Mouse (Mus musculus) neural tube, embryonic 12.5 days (tissue): Measurements from ENCODE around the gene Ppp1r14b. TPM values are rescaled to one million over a fixed set of nuclear protein-coding genes. Genes with fewer than 3 reads are reported as not detected.

Experiments
- ATAC-seq: fragments of 200-750 bp; cut with Nextera tagmentation; 2 replicates; pipeline ENCODE4 v1.8.0; 2017; ENCODE audit warnings: low read depth, mild to moderate bottlenecking, moderate TSS enrichment, moderate library complexity; ENCODE audit not compliant: low FRiP score
- H3K27ac ChIP-seq: fragments of 300-500 bp; sonication (generic); 2 replicates; pipeline ENCODE4 v1.5.1; 2016
- H3K27me3 ChIP-seq: fragments of 300-500 bp; sonication (generic); replicated peaks from 2 replicates; pipeline ENCODE4 v1.6.1; 2016; ENCODE audit warnings: mild to moderate bottlenecking
- H3K36me3 ChIP-seq: fragments of 300-500 bp; sonication (generic); 2 replicates; pipeline ENCODE4 v1.6.1; 2016; ENCODE audit warnings: mild to moderate bottlenecking
- H3K4me1 ChIP-seq: fragments of 300-500 bp; sonication (generic); 2 replicates; pipeline ENCODE4 v1.6.1; 2016
- H3K4me2 ChIP-seq: fragments of 300-500 bp; sonication (generic); replicated peaks from 2 replicates; pipeline ENCODE4 v1.6.1; 2016; ENCODE audit warnings: mild to moderate bottlenecking
- H3K4me3 ChIP-seq: fragments of 300-500 bp; sonication (generic); 2 replicates; pipeline ENCODE4 v1.5.1; 2016
- H3K9ac ChIP-seq: fragments of 300-500 bp; sonication (generic); 2 replicates; pipeline ENCODE4 v1.6.1; 2016; ENCODE audit warnings: mild to moderate bottlenecking
- H3K9me3 ChIP-seq: fragments of 300-500 bp; sonication (generic); 2 replicates; pipeline ENCODE4 v1.6.1; 2016; ENCODE audit warnings: mild to moderate bottlenecking
- WGBS: fragments of 180-500 bp; shearing (Covaris S2); methylation state at CpG from one replicate; pipeline ENCODE4 v1.1.7; 2016; 5-methylcytosine and 5-hydroxymethylcytosine counted together
- polyA plus RNA-seq: library from polyadenylated mRNA; unstranded; fragments of >200 nt; fragmentation: Nextera tagmentation; extraction: Ambion mirVana; gene quantifications from 2 replicates; pipeline ENCODE4 v1.2.1, GENCODE M21; 2016

The Ppp1r14b gene
- polyA plus RNA-seq = 324 and 325 TPM in 2 replicates

GRCm38 (mm10) chr19:6974211-6975205 is at the start of gene Ppp1r14b:
TSS of gene Ppp1r14b (plus strand) at chr19:6974968.
- Histone ChIP-seq H3K27me3 (peaks cover 3% of the 10 kb centered on the region; the same call in 1 of the 2 replicates), H3K4me2 (peak within 1 kb of the TSS; percentile 76), H3K4me1 (peaks cover 62% of the 10 kb centered on the region), H3K4me3 (peak within 1 kb of the TSS; percentile 67), H3K27ac (peak within 1 kb of the TSS; percentile 84), H3K9me3 (no peaks in the 10 kb centered on the region), H3K9ac (peak within 1 kb of the TSS; percentile 89), H3K36me3 (peaks cover 19% of the 10 kb centered on the region)
- peak; percentile 61 for ATAC-seq
- under 1% methylated on average over 70 of the region's 84 CpGs for WGBS

GRCm38 (mm10) chr19:6925307-6925573 is 49.5 kb upstream of the Ppp1r14b start, which contains the start of gene Catsperz:
TSS of gene Catsperz (minus strand) at chr19:6925380.
- no peak within 1 kb of the TSS for H3K4me3 ChIP-seq
- H3K27ac ChIP-seq = no peak within 1 kb of the TSS
- H3K4me2 ChIP-seq = peak within 1 kb of the TSS; percentile 36
- H3K9ac ChIP-seq = no peak within 1 kb of the TSS
- no peaks in the 10 kb centered on the region for H3K9me3 ChIP-seq
- H3K4me1 ChIP-seq = peaks cover 21% of the 10 kb centered on the region
- H3K27me3 ChIP-seq = peaks cover 71% of the 10 kb centered on the region
- WGBS = 3% methylated on average over 9 of the region's 9 CpGs
- H3K36me3 ChIP-seq = no peaks in the 10 kb centered on the region
- ATAC-seq = no peak

GRCm38 (mm10) chr19:6925611-6926329 is 49.0 kb upstream of the Ppp1r14b start:
- no peak overlapping the region for H3K27ac ChIP-seq
- no peak overlapping the region for H3K4me3 ChIP-seq
- ATAC-seq = no peak
- H3K4me1 ChIP-seq = peaks cover 15% of the 10 kb centered on the region
- peaks cover 74% of the 10 kb centered on the region for H3K27me3 ChIP-seq
- H3K9ac ChIP-seq = no peak overlapping the region
- H3K36me3 ChIP-seq = no peaks in the 10 kb centered on the region
- peak overlapping the region; percentile 36; the same call in 1 of the 2 replicates for H3K4me2 ChIP-seq
- no peaks in the 10 kb centered on the region for H3K9me3 ChIP-seq
- 4% methylated on average over 40 of the region's 40 CpGs for WGBS

- Histone ChIP-seq H3K27me3 (peaks cover 84% of the 10 kb centered on the region), H3K27ac (no peak overlapping the region), H3K4me1 (peaks cover 16% of the 10 kb centered on the region), H3K4me3 (peak overlapping the region; percentile 13; the same call in 1 of the 2 replicates), H3K9ac (0 out of 2 replicates have a peak overlapping the region, but pooled peaks have one; percentile 2), H3K4me2 (peak overlapping the region; percentile 44), H3K9me3 (no peaks in the 10 kb centered on the region), H3K36me3 (no peaks in the 10 kb centered on the region)
- ATAC-seq = no peak
- WGBS = 10% methylated on average over 26 of the region's 26 CpGs
Measured at GRCm38 (mm10) chr19:6926559-6927255, 48.1 kb upstream of the Ppp1r14b start.

GRCm38 (mm10) chr19:6928080-6928479 is 46.7 kb upstream of the Ppp1r14b start:
- H3K4me3 ChIP-seq = no peak overlapping the region
- ATAC-seq = no peak

GRCm38 (mm10) chr19:6931002-6931401 is 43.8 kb upstream of the Ppp1r14b start:
- H3K27ac ChIP-seq = no peak overlapping the region
- H3K9me3 ChIP-seq = no peaks in the 10 kb centered on the region
- no peak for ATAC-seq
- no peak overlapping the region for H3K9ac ChIP-seq
- H3K4me2 ChIP-seq = no peak overlapping the region
- H3K4me3 ChIP-seq = no peak overlapping the region
- 0% methylated on average over 2 of the region's 2 CpGs for WGBS
- H3K4me1 ChIP-seq = peaks cover 22% of the 10 kb centered on the region
- H3K36me3 ChIP-seq = no peaks in the 10 kb centered on the region
- H3K27me3 ChIP-seq = peaks cover 90% of the 10 kb centered on the region

More at GRCm38 (mm10) chr19:6928080-6928479, 46.7 kb upstream of the Ppp1r14b start:
- Histone ChIP-seq H3K4me2 (no peak overlapping the region), H3K9ac (no peak overlapping the region), H3K27ac (no peak overlapping the region), H3K9me3 (no peaks in the 10 kb centered on the region), H3K27me3 (peaks cover 90% of the 10 kb centered on the region), H3K36me3 (no peaks in the 10 kb centered on the region), H3K4me1 (peaks cover 10% of the 10 kb centered on the region)
- WGBS = 11% methylated on average over 9 of the region's 9 CpGs

- H3K4me3 ChIP-seq = no peak overlapping the region; the same call in 1 of the 2 replicates
- no peak for ATAC-seq
- 56% methylated on average over 1 of the region's 1 CpGs for WGBS
- no peaks in the 10 kb centered on the region for H3K36me3 ChIP-seq
- H3K27ac ChIP-seq = no peak overlapping the region
- H3K9me3 ChIP-seq = no peaks in the 10 kb centered on the region
- peaks cover 84% of the 10 kb centered on the region for H3K27me3 ChIP-seq
- H3K4me1 ChIP-seq = peaks cover 18% of the 10 kb centered on the region
- no peak overlapping the region for H3K9ac ChIP-seq
- no peak overlapping the region for H3K4me2 ChIP-seq
Measured at GRCm38 (mm10) chr19:6932018-6932417, 42.8 kb upstream of the Ppp1r14b start.

GRCm38 (mm10) chr19:6933102-6933435 is 41.7 kb upstream of the Ppp1r14b start:
- H3K4me2 ChIP-seq = peak overlapping the region; percentile 64
- peaks cover 77% of the 10 kb centered on the region for H3K27me3 ChIP-seq
- WGBS = 22% methylated on average over 4 of the region's 4 CpGs
- H3K4me1 ChIP-seq = peaks cover 16% of the 10 kb centered on the region
- H3K9ac ChIP-seq = no peak overlapping the region
- no peaks in the 10 kb centered on the region for H3K9me3 ChIP-seq
- ATAC-seq = no peak
- no peak overlapping the region for H3K27ac ChIP-seq
- peak overlapping the region; percentile 35; the same call in 1 of the 2 replicates for H3K4me3 ChIP-seq
- H3K36me3 ChIP-seq = peaks cover 3% of the 10 kb centered on the region

- peak; percentile 59 for ATAC-seq
Measured at GRCm38 (mm10) chr19:6933436-6934194, 41.2 kb upstream of the Ppp1r14b start.

GRCm38 (mm10) chr19:6934195-6934977 is 40.4 kb upstream of the Ppp1r14b start, which contains the start of gene Kcnk4:
TSS of gene Kcnk4 (minus strand) at chr19:6934515.
- Histone ChIP-seq H3K4me2 (peak within 1 kb of the TSS; percentile 64), H3K9ac (peak within 1 kb of the TSS; percentile 56), H3K27ac (no peak within 1 kb of the TSS), H3K4me3 (peak within 1 kb of the TSS; percentile 35), H3K36me3 (peaks cover 8% of the 10 kb centered on the region), H3K9me3 (no peaks in the 10 kb centered on the region), H3K4me1 (peaks cover 24% of the 10 kb centered on the region), H3K27me3 (peaks cover 65% of the 10 kb centered on the region)
- ATAC-seq = peak; percentile 29; the same call in 1 of the 2 replicates
- WGBS = 10% methylated on average over 23 of the region's 23 CpGs

More at GRCm38 (mm10) chr19:6933436-6934194, 41.2 kb upstream of the Ppp1r14b start:
- H3K9me3 ChIP-seq = no peaks in the 10 kb centered on the region
- H3K4me3 ChIP-seq = peak overlapping the region; percentile 35
- no peak overlapping the region for H3K27ac ChIP-seq
- peak overlapping the region; percentile 56 for H3K9ac ChIP-seq
- peaks cover 17% of the 10 kb centered on the region for H3K4me1 ChIP-seq
- WGBS = 3% methylated on average over 58 of the region's 58 CpGs
- peaks cover 8% of the 10 kb centered on the region for H3K36me3 ChIP-seq
- H3K4me2 ChIP-seq = peak overlapping the region; percentile 64
- peaks cover 71% of the 10 kb centered on the region for H3K27me3 ChIP-seq
